Mouse (Mus musculus) limb, embryonic 11.5 days (tissue): ENCODE data around the gene Ggt6. TPM values are rescaled to one million over a fixed set of nuclear protein-coding genes. Genes with fewer than 3 reads are reported as not detected.

Source experiments
- ATAC-seq: fragments of 200-750 bp; cut with Nextera tagmentation; 2 replicates; pipeline ENCODE4 v1.8.0; 2017; ENCODE audit warnings: low read depth; ENCODE audit not compliant: insufficient number of reproducible peaks, low FRiP score, low TSS enrichment
- DNase-seq: peaks from one replicate; pipeline ENCODE4 v3.0.0-alpha.2; 2015; ENCODE audit warnings: low spot score
- H3K27ac ChIP-seq: fragments of 300-500 bp; sonication (generic); replicated peaks from 2 replicates; pipeline ENCODE4 v1.5.1; 2014; ENCODE audit warnings: low read depth, mild to moderate bottlenecking, low read length
- H3K27me3 ChIP-seq: fragments of 300-500 bp; sonication (generic); 2 replicates; pipeline ENCODE4 v1.6.1; 2014; ENCODE audit warnings: mild to moderate bottlenecking, low read length, mixed read lengths; ENCODE audit not compliant: control insufficient read depth, insufficient read depth
- H3K36me3 ChIP-seq: fragments of 300-500 bp; sonication (generic); 2 replicates; pipeline ENCODE4 v1.6.1; 2014; ENCODE audit warnings: mild to moderate bottlenecking, low read length, moderate library complexity, mixed read lengths; ENCODE audit not compliant: control insufficient read depth, insufficient read depth
- H3K4me1 ChIP-seq: fragments of 300-500 bp; sonication (generic); 2 replicates; pipeline ENCODE4 v1.6.1; 2014; ENCODE audit warnings: low read length, mixed read lengths; ENCODE audit not compliant: control insufficient read depth, insufficient read depth
- H3K4me2 ChIP-seq: fragments of 300-500 bp; sonication (generic); 2 replicates; pipeline ENCODE4 v1.6.1; 2014; ENCODE audit warnings: low read depth, mild to moderate bottlenecking, moderate library complexity; ENCODE audit not compliant: severe bottlenecking
- H3K4me3 ChIP-seq: fragments of 300-500 bp; sonication (generic); 2 replicates; pipeline ENCODE4 v1.5.1; 2014; ENCODE audit warnings: low read depth, low read length
- H3K9ac ChIP-seq: fragments of 300-500 bp; sonication (generic); 2 replicates; pipeline ENCODE4 v1.6.1; 2014; ENCODE audit warnings: mild to moderate bottlenecking, low read length
- H3K9me3 ChIP-seq: fragments of 300-500 bp; sonication (generic); 2 replicates; pipeline ENCODE4 v1.6.1; 2016; ENCODE audit warnings: low read length; ENCODE audit not compliant: control insufficient read depth
- WGBS: fragments of 180-500 bp; shearing (Covaris S2); extraction: QIAGEN DNeasy Blood & Tissue Kit; methylation state at CpG from one replicate; pipeline ENCODE4 v1.1.7; 2014; 5-methylcytosine and 5-hydroxymethylcytosine counted together
- polyA plus RNA-seq: library from polyadenylated mRNA; unstranded; fragments of >200 nt; fragmentation: Nextera tagmentation; extraction: Ambion mirVana; gene quantifications from 2 replicates; pipeline ENCODE4 v1.2.1, GENCODE M21; 2014

The Ggt6 gene
- polyA plus RNA-seq, 1 experiment from 2014 or later, result not detected

DNA sequence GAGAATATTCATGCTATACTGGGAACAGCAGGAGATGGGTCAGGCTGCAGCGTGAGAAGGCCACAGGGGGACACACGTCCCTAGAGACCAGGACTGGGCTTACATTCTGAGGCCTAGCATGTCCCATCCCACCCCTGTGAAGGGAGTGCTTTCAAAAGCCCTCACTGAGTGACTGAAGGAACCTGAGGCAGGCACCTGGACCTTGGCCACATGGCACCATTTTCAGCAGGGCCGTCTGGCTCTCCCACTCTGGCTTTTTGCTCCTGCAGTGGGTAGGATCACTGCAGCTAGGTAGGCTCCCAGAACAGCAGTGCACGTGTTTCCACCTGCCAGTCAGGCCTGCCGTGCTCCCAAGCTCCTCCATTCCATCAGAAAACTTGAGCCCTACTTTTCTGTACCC, 33.2 kb downstream of the Ggt6 start:
- DNase-seq (no peak), ATAC-seq (no peak)
- Histone ChIP-seq H3K27ac (no peak overlapping the region), H3K36me3 (no peaks in the 10 kb centered on the region), H3K27me3 (no peaks in the 10 kb centered on the region), H3K4me3 (no peak overlapping the region), H3K9ac (no peak overlapping the region), H3K4me2 (no peak overlapping the region), H3K9me3 (no peaks in the 10 kb centered on the region), H3K4me1 (no peaks in the 10 kb centered on the region)
- 72% methylated on average over 5 of the region's 5 CpGs for WGBS

GRCm38 (mm10) chr11:72469217-72469616, 33.9 kb downstream of the Ggt6 start:
- ATAC-seq (no peak), DNase-seq (peak; percentile 29)
- Histone ChIP-seq H3K4me1 (no peaks in the 10 kb centered on the region), H3K9me3 (no peaks in the 10 kb centered on the region), H3K27ac (no peak overlapping the region), H3K36me3 (no peaks in the 10 kb centered on the region), H3K4me2 (no peak overlapping the region), H3K27me3 (no peaks in the 10 kb centered on the region), H3K4me3 (no peak overlapping the region), H3K9ac (no peak overlapping the region)
- WGBS, result 42% methylated on average over 5 of the region's 5 CpGs

GRCm38 (mm10) chr11:72470004-72470403, 34.7 kb downstream of the Ggt6 start:
- no peak overlapping the region for H3K4me2 ChIP-seq
- no peaks in the 10 kb centered on the region for H3K4me1 ChIP-seq

DNA sequence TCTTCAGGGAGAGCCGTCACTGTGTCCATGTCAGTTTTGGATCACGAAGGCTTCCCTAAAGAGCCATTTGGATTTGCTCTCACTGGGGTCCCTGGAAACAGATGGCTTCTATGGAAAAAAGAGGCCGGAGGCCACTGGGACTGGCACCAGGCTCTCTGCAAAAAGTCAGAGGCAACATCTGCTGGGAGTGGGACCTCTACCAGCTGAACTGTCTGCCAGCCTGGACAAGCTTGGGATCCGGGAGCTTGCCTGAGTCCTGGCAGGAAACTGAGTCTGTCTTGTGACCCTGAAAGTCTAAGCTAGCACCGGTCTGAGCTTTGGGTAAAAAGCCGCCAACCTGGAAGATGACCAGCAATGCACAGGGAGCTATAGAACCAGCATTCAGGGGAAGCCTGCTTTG, 36.1 kb downstream of the Ggt6 start:
- H3K4me2 ChIP-seq, result no peak overlapping the region
- no peaks in the 10 kb centered on the region for H3K9me3 ChIP-seq
- no peak for ATAC-seq
- H3K9ac ChIP-seq, result no peak overlapping the region
- H3K4me1 ChIP-seq, result no peaks in the 10 kb centered on the region
- no peak for DNase-seq
- no peaks in the 10 kb centered on the region for H3K36me3 ChIP-seq
- H3K27ac ChIP-seq, result no peak overlapping the region
- H3K27me3 ChIP-seq, result no peaks in the 10 kb centered on the region
- WGBS, result 91% methylated on average over 6 of the region's 6 CpGs
- no peak overlapping the region for H3K4me3 ChIP-seq

More at GRCm38 (mm10) chr11:72470004-72470403, 34.7 kb downstream of the Ggt6 start:
- Histone ChIP-seq H3K36me3 (no peaks in the 10 kb centered on the region), H3K27ac (no peak overlapping the region), H3K4me3 (no peak overlapping the region), H3K27me3 (no peaks in the 10 kb centered on the region), H3K9me3 (no peaks in the 10 kb centered on the region), H3K9ac (no peak overlapping the region)
- DNase-seq (no peak), ATAC-seq (no peak)
- WGBS, result 75% methylated on average over 4 of the region's 4 CpGs

DNA sequence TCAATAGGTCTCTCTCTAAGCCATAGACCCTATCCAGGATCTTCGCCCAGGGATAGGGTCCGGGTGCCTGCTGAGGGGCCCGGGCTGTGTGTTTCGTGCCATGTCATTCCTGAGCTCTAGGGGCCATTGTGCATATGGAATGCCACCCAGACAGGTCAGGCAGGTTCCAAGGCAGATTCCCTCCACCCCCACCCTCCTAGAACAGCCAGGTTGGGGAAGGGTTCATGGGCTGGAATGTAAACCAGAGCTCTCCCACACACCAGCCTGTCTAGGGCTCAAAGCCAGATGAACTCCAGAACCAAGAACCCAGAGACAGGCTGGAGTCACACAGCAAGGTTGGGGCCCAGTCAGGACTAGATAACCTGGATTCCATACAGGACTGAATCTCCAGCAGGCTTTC, 38.2 kb downstream of the Ggt6 start:
- DNase-seq, result no peak
- Histone ChIP-seq H3K9ac (no peak overlapping the region), H3K9me3 (no peaks in the 10 kb centered on the region), H3K4me3 (no peak overlapping the region), H3K4me2 (no peak overlapping the region), H3K36me3 (no peaks in the 10 kb centered on the region), H3K27ac (no peak overlapping the region), H3K4me1 (no peaks in the 10 kb centered on the region), H3K27me3 (no peaks in the 10 kb centered on the region)
- WGBS, result 80% methylated on average over 4 of the region's 4 CpGs
- no peak for ATAC-seq

DNA sequence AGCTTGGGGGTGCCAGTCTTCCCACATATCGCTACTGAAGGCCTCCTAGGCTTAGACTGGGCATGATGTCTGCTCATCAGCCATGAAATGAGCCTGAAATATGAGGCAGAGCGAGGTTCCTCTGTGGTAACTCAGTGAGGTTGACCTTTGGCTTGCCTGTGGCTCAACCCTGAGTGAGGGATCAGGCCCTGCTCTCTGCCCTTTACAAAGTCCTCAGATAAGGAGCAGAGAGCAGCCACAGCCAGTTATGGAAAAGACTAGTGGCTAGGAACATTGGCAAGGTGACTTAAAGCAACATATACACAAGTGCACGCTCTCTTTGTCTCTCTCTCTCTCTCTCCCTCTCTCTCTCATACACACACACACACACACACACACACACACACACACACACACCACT, 39.6 kb downstream of the Ggt6 start:
- H3K36me3 ChIP-seq, result no peaks in the 10 kb centered on the region
- no peaks in the 10 kb centered on the region for H3K4me1 ChIP-seq
- no peak overlapping the region for H3K4me3 ChIP-seq
- 80% methylated on average over 3 of the region's 3 CpGs for WGBS
- H3K27me3 ChIP-seq, result no peaks in the 10 kb centered on the region
- no peaks in the 10 kb centered on the region for H3K9me3 ChIP-seq
- H3K27ac ChIP-seq, result no peak overlapping the region
- H3K9ac ChIP-seq, result no peak overlapping the region
- no peak for DNase-seq
- H3K4me2 ChIP-seq, result no peak overlapping the region
- no peak for ATAC-seq

DNA sequence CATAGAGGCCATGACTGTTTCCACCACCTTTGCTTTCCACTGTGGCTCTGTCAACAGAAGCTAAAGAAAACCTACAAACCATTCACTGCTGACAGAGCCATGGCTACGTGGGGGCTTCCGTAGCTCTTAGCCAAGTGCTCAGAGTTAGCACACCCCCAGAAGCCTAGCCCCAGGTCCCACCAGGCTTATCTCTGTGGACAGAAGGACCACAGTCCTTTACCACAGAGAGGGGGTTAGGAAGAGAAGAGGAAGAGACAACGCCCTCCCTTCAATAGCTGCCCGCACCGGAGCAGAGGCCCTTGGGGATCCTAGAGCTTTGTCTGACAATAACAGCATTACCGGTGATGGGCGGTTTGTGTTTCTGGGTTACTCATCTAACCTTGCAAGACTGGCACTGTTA, 40.1 kb downstream of the Ggt6 start:
- no peaks in the 10 kb centered on the region for H3K4me1 ChIP-seq
- H3K9me3 ChIP-seq, result no peaks in the 10 kb centered on the region
- H3K36me3 ChIP-seq, result no peaks in the 10 kb centered on the region
- DNase-seq (no peak), ATAC-seq (no peak)
- 83% methylated on average over 7 of the region's 7 CpGs for WGBS
- H3K27ac ChIP-seq, result no peak overlapping the region
- H3K9ac ChIP-seq, result no peak overlapping the region
- no peak overlapping the region for H3K4me2 ChIP-seq
- no peaks in the 10 kb centered on the region for H3K27me3 ChIP-seq
- H3K4me3 ChIP-seq, result no peak overlapping the region

- 82% methylated on average over 7 of the region's 7 CpGs for WGBS
- Histone ChIP-seq H3K36me3 (no peaks in the 10 kb centered on the region), H3K27ac (no peak overlapping the region; the same call in 1 of the 2 replicates), H3K4me1 (no peaks in the 10 kb centered on the region), H3K9me3 (no peaks in the 10 kb centered on the region), H3K4me3 (no peak overlapping the region), H3K27me3 (no peaks in the 10 kb centered on the region), H3K4me2 (no peak overlapping the region), H3K9ac (no peak overlapping the region)
- no peak for ATAC-seq
- no peak for DNase-seq
These were observed 40.8 kb downstream of the Ggt6 start for GRCm38 (mm10) chr11:72476074-72476625.

GRCm38 (mm10) chr11:72477182-72477581, 41.9 kb downstream of the Ggt6 start:
- WGBS, result 57% methylated on average over 5 of the region's 5 CpGs
- ATAC-seq (no peak), DNase-seq (no peak)
- Histone ChIP-seq H3K4me1 (no peaks in the 10 kb centered on the region), H3K36me3 (no peaks in the 10 kb centered on the region), H3K9me3 (no peaks in the 10 kb centered on the region), H3K9ac (no peak overlapping the region), H3K27ac (no peak overlapping the region), H3K4me3 (no peak overlapping the region), H3K4me2 (no peak overlapping the region), H3K27me3 (no peaks in the 10 kb centered on the region)
